Mouse (Mus musculus): ENCODE results near the gene Ints14.

DNA sequence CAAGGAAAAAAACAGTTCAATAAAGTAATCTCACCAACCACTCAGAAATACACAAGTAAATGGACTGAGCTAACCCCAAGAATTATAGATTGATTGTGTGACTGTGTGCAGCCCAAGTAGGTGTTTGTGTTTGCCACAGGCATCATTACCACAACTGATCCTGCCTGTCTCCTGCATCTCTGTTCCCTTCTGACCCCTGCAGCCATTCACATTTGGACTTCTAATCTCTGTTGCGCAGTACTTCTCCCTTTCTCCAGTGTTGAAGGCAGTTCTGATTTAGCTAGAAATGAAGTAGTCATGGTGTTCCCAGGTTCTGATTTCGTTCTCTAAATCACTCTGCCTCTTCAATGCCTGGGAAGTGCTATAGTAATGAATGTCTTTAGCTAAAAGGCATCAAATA lies 26.9 kb downstream of the Ints14 start:
- TF ChIP-seq POLR2A (IDR thresholded peaks at IDR 0.05; ENCODE audit: low read depth, low read length) (no peak), CTCF (conservative IDR thresholded peaks at IDR 0.05; ENCODE audit: insufficient read depth, insufficient read length, low read depth, low read length) (no peak)
